Mouse (Mus musculus): ENCODE results near the gene Grk4. TPM values are rescaled to one million over a fixed set of nuclear protein-coding genes. Genes with fewer than 3 reads are reported as not detected.

Gene Grk4
- polyA plus RNA-seq (2015; fragmentation: Nextera tagmentation; extraction: Ambion mirVana), result 2.3 and 2.7 TPM in 2 replicates

DNA sequence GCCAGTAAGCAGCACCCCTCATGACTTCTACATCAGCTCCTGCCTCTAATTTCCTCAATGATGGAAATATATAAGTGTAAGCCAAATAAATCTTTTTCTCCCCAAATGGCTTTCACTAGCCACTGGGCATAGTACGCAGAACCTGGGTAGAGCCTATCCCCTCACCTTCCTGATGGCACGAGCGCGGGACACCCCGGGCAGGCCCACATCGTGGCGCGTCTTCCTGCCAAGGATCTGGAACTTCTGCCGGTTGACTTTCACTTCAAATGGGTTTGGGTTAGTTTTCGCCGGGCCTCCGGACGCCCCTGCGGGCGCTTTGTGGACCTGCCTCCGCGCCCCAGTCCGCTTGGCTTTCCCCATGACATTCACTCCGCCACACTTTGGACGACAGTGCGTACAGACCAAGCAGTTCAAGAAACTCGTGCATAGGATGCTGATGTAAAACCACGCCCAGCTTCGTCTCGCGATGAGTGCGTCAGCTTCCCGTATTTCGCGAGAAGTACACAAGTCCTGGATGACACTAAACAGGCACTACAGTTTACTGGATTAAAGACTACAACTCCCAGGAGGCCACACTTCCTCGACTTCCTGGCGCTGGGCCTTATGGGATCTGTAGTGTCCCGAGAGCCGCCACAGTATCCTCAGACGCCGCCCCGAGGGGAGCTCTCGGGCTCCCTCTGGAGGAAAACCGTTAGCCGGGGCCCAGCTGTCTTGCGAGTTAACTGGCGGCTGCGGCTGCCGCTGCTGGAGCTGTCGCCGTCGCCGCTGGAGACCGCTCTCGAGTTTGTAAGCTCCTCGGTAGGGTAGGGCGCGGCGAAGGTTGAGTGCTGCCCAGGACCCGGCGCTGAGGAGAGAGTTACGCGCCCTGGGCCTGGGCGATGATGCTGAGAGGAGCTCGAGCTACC, at the start of gene Grk4, which contains the start of gene Nop14:
TSS of gene Grk4 (plus strand) at position 694 of the 905 bp plus-strand sequence.
TSS of gene Nop14 (minus strand) at position 463 of the 905 bp plus-strand sequence.
- Histone ChIP-seq H3K9ac (replicated peaks; ENCODE audit: low read length) (peak within 1 kb of the TSS; percentile 72), H3K4me3 (ENCODE audit: low read length) (peak within 1 kb of the TSS; percentile 65), H3K27me3 (ENCODE audit: insufficient read depth, low read length) (no peaks in the 10 kb centered on the region), H3K4me1 (ENCODE audit: insufficient read depth, low read length) (peaks cover 9% of the 10 kb centered on the region), H3K4me2 (replicated peaks; ENCODE audit: low read depth, low read length) (peak within 1 kb of the TSS; percentile 74), H3K27ac (ENCODE audit: low read length) (peak within 1 kb of the TSS; percentile 87), H3K9me3 (ENCODE audit: low read length) (no peaks in the 10 kb centered on the region), H3K36me3 (ENCODE audit: insufficient read depth, low read length) (peaks cover 19% of the 10 kb centered on the region)
- WGBS, result under 1% methylated on average over 60 of the region's 60 CpGs
- peak; percentile 100 for ATAC-seq (ENCODE audit: low FRiP score, low TSS enrichment)

DNA sequence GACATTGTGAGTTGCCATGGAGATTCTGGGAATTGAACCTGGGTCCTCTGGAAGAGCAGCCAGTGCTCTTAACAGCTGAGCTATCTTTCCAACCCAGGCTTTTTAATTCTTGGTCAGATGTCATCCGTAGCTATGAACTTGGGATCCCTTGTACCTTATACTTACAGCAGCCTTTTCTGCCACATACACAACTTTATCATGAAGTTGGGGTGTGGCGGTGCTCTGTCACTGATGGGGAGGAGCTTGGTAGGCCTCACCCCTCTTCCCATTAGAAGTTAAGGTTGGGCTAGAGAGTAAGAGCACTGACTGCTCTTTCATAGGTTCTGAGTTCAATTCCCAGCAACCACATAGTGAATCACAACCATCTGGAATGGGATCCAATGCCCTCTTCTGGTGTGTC, 27.2 kb upstream of the Grk4 start:
- WGBS, result 96% methylated on average over 2 of the region's 2 CpGs
- Histone ChIP-seq H3K4me1 (ENCODE audit: insufficient read depth, low read length) (peaks cover 11% of the 10 kb centered on the region), H3K36me3 (ENCODE audit: insufficient read depth, low read length) (peaks cover 58% of the 10 kb centered on the region), H3K27ac (ENCODE audit: low read length) (no peak overlapping the region), H3K4me2 (replicated peaks; ENCODE audit: low read depth, low read length) (no peak overlapping the region), H3K9ac (replicated peaks; ENCODE audit: low read length) (no peak overlapping the region), H3K4me3 (ENCODE audit: low read length) (no peak overlapping the region), H3K9me3 (ENCODE audit: low read length) (no peaks in the 10 kb centered on the region), H3K27me3 (ENCODE audit: insufficient read depth, low read length) (no peaks in the 10 kb centered on the region)
- no peak for ATAC-seq (ENCODE audit: low FRiP score, low TSS enrichment)

- WGBS, result 62% methylated on average over 4 of the region's 4 CpGs
- ATAC-seq (ENCODE audit: low FRiP score, low TSS enrichment), result no peak
- Histone ChIP-seq H3K9me3 (ENCODE audit: low read length) (no peaks in the 10 kb centered on the region), H3K4me1 (ENCODE audit: insufficient read depth, low read length) (peaks cover 11% of the 10 kb centered on the region), H3K9ac (replicated peaks; ENCODE audit: low read length) (no peak overlapping the region), H3K27ac (ENCODE audit: low read length) (no peak overlapping the region), H3K4me2 (replicated peaks; ENCODE audit: low read depth, low read length) (no peak overlapping the region), H3K36me3 (ENCODE audit: insufficient read depth, low read length) (peaks cover 58% of the 10 kb centered on the region), H3K27me3 (ENCODE audit: insufficient read depth, low read length) (no peaks in the 10 kb centered on the region), H3K4me3 (ENCODE audit: low read length) (no peak overlapping the region)
Measured at GRCm38 (mm10) chr5:34633641-34634040, 26.5 kb upstream of the Grk4 start.

DNA sequence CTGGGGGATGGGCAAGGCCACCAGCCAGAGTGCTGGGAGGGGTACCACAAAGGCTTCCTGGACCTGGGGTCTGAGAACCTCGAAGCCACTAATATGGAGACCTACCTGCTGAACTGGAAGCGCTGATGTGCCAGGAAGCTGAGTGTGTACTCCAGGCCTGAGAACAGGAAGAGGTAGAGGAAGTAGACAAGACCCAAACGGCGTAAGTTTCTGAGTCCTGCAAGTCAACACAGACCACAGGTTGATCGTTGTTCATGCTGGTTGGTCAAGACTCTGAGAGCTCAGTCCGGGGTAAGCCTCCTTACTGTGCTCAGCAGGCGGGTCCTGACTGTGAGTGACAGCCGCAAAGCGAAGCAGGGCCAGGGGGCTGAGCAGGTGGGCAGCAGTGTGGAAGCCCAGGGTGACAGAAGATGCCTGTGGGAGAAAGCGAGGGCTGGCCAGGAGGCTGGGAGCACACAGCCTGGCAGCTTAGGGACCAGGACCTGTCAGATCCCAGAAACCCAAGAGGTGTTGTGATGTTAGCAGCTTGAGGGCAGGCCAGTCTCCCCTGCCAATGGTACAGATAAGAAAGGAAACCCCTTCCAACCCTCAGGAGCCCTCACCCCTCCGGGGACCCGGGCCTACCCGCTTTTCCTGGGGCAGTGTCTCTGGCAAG, 25.3 kb upstream of the Grk4 start:
- no peaks in the 10 kb centered on the region for H3K9me3 ChIP-seq (ENCODE audit: low read length)
- no peaks in the 10 kb centered on the region for H3K27me3 ChIP-seq (ENCODE audit: insufficient read depth, low read length)
- H3K4me3 ChIP-seq (ENCODE audit: low read length), result no peak overlapping the region
- WGBS, result 90% methylated on average over 13 of the region's 13 CpGs
- H3K4me2 ChIP-seq (replicated peaks; ENCODE audit: low read depth, low read length), result no peak overlapping the region
- no peak overlapping the region for H3K9ac ChIP-seq (replicated peaks; ENCODE audit: low read length)
- ATAC-seq (ENCODE audit: low FRiP score, low TSS enrichment), result no peak
- peaks cover 11% of the 10 kb centered on the region for H3K4me1 ChIP-seq (ENCODE audit: insufficient read depth, low read length)
- H3K36me3 ChIP-seq (ENCODE audit: insufficient read depth, low read length), result peaks cover 59% of the 10 kb centered on the region
- H3K27ac ChIP-seq (ENCODE audit: low read length), result no peak overlapping the region

- peak overlapping the region; percentile 79 for H3K9ac ChIP-seq (replicated peaks; ENCODE audit: low read length)
- H3K4me1 ChIP-seq (ENCODE audit: insufficient read depth, low read length), result peaks cover 11% of the 10 kb centered on the region
- no peak overlapping the region for H3K27ac ChIP-seq (ENCODE audit: low read length)
- H3K4me2 ChIP-seq (replicated peaks; ENCODE audit: low read depth, low read length), result peak overlapping the region; percentile 91
- H3K9me3 ChIP-seq (ENCODE audit: low read length), result no peaks in the 10 kb centered on the region
- WGBS, result 61% methylated on average over 10 of the region's 10 CpGs
- ATAC-seq (ENCODE audit: low FRiP score, low TSS enrichment), result no peak
- H3K27me3 ChIP-seq (ENCODE audit: insufficient read depth, low read length), result no peaks in the 10 kb centered on the region
- peaks cover 59% of the 10 kb centered on the region for H3K36me3 ChIP-seq (ENCODE audit: insufficient read depth, low read length)
- H3K4me3 ChIP-seq (ENCODE audit: low read length), result peak overlapping the region; percentile 66
Measured at GRCm38 (mm10) chr5:34635665-34636192, 24.4 kb upstream of the Grk4 start.

GRCm38 (mm10) chr5:34636481-34637287, 23.5 kb upstream of the Grk4 start, which contains the start of gene Mfsd10:
TSS of gene Mfsd10 (minus strand) at chr5:34637212.
- H3K36me3 ChIP-seq (ENCODE audit: insufficient read depth, low read length), result peaks cover 55% of the 10 kb centered on the region
- WGBS, result under 1% methylated on average over 48 of the region's 48 CpGs
- peak; percentile 89 for ATAC-seq (ENCODE audit: low FRiP score, low TSS enrichment)

GRCm38 (mm10) chr5:34637591-34638156, 22.5 kb upstream of the Grk4 start:
- peaks cover 11% of the 10 kb centered on the region for H3K4me1 ChIP-seq (ENCODE audit: insufficient read depth, low read length)
- H3K9me3 ChIP-seq (ENCODE audit: low read length), result no peaks in the 10 kb centered on the region
- peak overlapping the region; percentile 79 for H3K9ac ChIP-seq (replicated peaks; ENCODE audit: low read length)
- H3K27me3 ChIP-seq (ENCODE audit: insufficient read depth, low read length), result no peaks in the 10 kb centered on the region
- 0 out of 2 replicates have a peak overlapping the region, but pooled peaks have one; percentile 88 for H3K27ac ChIP-seq (ENCODE audit: low read length)
- 78% methylated on average over 7 of the region's 7 CpGs for WGBS
- H3K4me3 ChIP-seq (ENCODE audit: low read length), result no peak overlapping the region
- H3K36me3 ChIP-seq (ENCODE audit: insufficient read depth, low read length), result peaks cover 49% of the 10 kb centered on the region
- ATAC-seq (ENCODE audit: low FRiP score, low TSS enrichment), result no peak
- H3K4me2 ChIP-seq (replicated peaks; ENCODE audit: low read depth, low read length), result peak overlapping the region; percentile 91

More at GRCm38 (mm10) chr5:34636481-34637287, 23.5 kb upstream of the Grk4 start, which contains the start of gene Mfsd10:
- H3K4me3 ChIP-seq (ENCODE audit: low read length), result peak within 1 kb of the TSS; percentile 66
- H3K4me1 ChIP-seq (ENCODE audit: insufficient read depth, low read length), result peaks cover 11% of the 10 kb centered on the region
- H3K27me3 ChIP-seq (ENCODE audit: insufficient read depth, low read length), result no peaks in the 10 kb centered on the region
- peak within 1 kb of the TSS; percentile 79 for H3K9ac ChIP-seq (replicated peaks; ENCODE audit: low read length)
- H3K27ac ChIP-seq (ENCODE audit: low read length), result peak within 1 kb of the TSS; percentile 88
- peak within 1 kb of the TSS; percentile 91 for H3K4me2 ChIP-seq (replicated peaks; ENCODE audit: low read depth, low read length)
- H3K9me3 ChIP-seq (ENCODE audit: low read length), result no peaks in the 10 kb centered on the region

DNA sequence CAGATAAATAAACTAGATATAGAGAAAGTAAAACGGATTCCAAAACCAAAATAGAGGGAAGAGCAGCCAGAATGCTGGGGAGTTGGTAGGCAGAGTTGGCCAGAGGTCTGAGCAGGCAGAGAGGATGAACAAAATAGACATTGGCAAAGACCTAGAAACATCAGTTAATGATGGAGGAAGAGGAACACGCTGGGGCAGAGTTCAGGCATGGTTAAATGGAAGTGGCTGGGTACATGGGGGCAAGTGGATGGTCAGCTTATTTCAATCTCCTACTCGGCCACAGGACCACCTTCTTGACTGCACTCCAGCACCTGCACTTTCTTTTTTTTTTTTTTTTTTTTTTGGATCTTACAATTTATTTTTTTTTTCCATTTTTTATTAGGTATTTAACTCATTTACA, 18.2 kb upstream of the Grk4 start:
- no peak overlapping the region for H3K9ac ChIP-seq (replicated peaks; ENCODE audit: low read length)
- H3K36me3 ChIP-seq (ENCODE audit: insufficient read depth, low read length), result peaks cover 59% of the 10 kb centered on the region
- H3K4me1 ChIP-seq (ENCODE audit: insufficient read depth, low read length), result 0 out of 2 replicates have a peak, but pooled peaks cover 4% of the 10 kb centered on the region
- H3K9me3 ChIP-seq (ENCODE audit: low read length), result no peaks in the 10 kb centered on the region
- no peaks in the 10 kb centered on the region for H3K27me3 ChIP-seq (ENCODE audit: insufficient read depth, low read length)
- ATAC-seq (ENCODE audit: low FRiP score, low TSS enrichment), result no peak
- H3K4me2 ChIP-seq (replicated peaks; ENCODE audit: low read depth, low read length), result no peak overlapping the region
- no peak overlapping the region for H3K27ac ChIP-seq (ENCODE audit: low read length)
- no peak overlapping the region for H3K4me3 ChIP-seq (ENCODE audit: low read length)
- WGBS, result 88% methylated on average over 3 of the region's 3 CpGs

- Histone ChIP-seq H3K4me1 (ENCODE audit: insufficient read depth, low read length) (no peaks in the 10 kb centered on the region), H3K27me3 (ENCODE audit: insufficient read depth, low read length) (no peaks in the 10 kb centered on the region), H3K9ac (replicated peaks; ENCODE audit: low read length) (no peak overlapping the region), H3K27ac (ENCODE audit: low read length) (no peak overlapping the region), H3K36me3 (ENCODE audit: insufficient read depth, low read length) (peaks cover 68% of the 10 kb centered on the region), H3K9me3 (ENCODE audit: low read length) (no peaks in the 10 kb centered on the region), H3K4me2 (replicated peaks; ENCODE audit: low read depth, low read length) (no peak overlapping the region), H3K4me3 (ENCODE audit: low read length) (no peak overlapping the region)
- ATAC-seq (ENCODE audit: low FRiP score, low TSS enrichment), result peak; percentile 80; the same call in 1 of the 2 replicates
- 82% methylated on average over 5 of the region's 5 CpGs for WGBS
Measured at GRCm38 (mm10) chr5:34642932-34643331, 17.2 kb upstream of the Grk4 start.

Data from kidney, embryonic 16.5 days (tissue).